ENCODE assay signal across 8 mouse cellular contexts in genomic region chr10:41519640-41520409, GRCm38 (mm10). TPM values are rescaled to one million over a fixed set of nuclear protein-coding genes. Genes with fewer than 3 reads are reported as not detected.
A peak's percentile ranks its signal among the peaks of the same experiment; 100 is the strongest.
DNase-seq lines count a peak whose midpoint lies in the region; ATAC-seq lines count a peak whose summit lies in the region.
"Had no signal": no experiment of that assay in that cellular context is flagged by ENCODE, and none has a peak within 500 bp of the region (broad histone marks: within the 10 kb centered on the region; RNA-seq: fewer than 3 reads in every experiment).

No protein-coding gene starts in this region.

- ATAC-seq in forebrain, embryonic 12.5 days (ENCODE audit: low FRiP score): peak; percentile 12; the same call in 1 of the 2 replicates
- peak; percentile 8; the same call in 1 of the 2 replicates for ATAC-seq in hindbrain, embryonic 11.5 days (ENCODE audit: low FRiP score)

- peaks cover 26% of the 10 kb centered on the region for H3K4me1 ChIP-seq in forebrain, embryonic 12.5 days
- no peaks in the 10 kb centered on the region; the same call in 1 of the 2 replicates for H3K4me1 ChIP-seq in hindbrain, embryonic 11.5 days (replicated peaks; ENCODE audit: control insufficient read depth, insufficient read depth, low read length)

- H3K27me3 ChIP-seq in forebrain, embryonic 12.5 days: no peaks in the 10 kb centered on the region
- no peaks in the 10 kb centered on the region for H3K27me3 ChIP-seq in hindbrain, embryonic 11.5 days (ENCODE audit: control insufficient read depth, insufficient read depth, low read length)

- under 1% methylated on average over 63 of the region's 65 CpGs for WGBS in forebrain, embryonic 12.5 days
- under 1% methylated on average over 52 of the region's 65 CpGs for WGBS in hindbrain, embryonic 11.5 days

- peaks cover 9% of the 10 kb centered on the region for H3K36me3 ChIP-seq in forebrain, embryonic 12.5 days (replicated peaks)
- H3K36me3 ChIP-seq in hindbrain, embryonic 11.5 days (ENCODE audit: control insufficient read depth, insufficient read depth, low read length): no peaks in the 10 kb centered on the region

- peak overlapping the region; percentile 95 for H3K4me3 ChIP-seq in forebrain, embryonic 12.5 days (replicated peaks)
- H3K4me3 ChIP-seq in hindbrain, embryonic 11.5 days (ENCODE audit: low read depth, low read length): peak overlapping the region; percentile 93

- peak overlapping the region; percentile 97 for H3K27ac ChIP-seq in forebrain, embryonic 12.5 days
- H3K27ac ChIP-seq in hindbrain, embryonic 11.5 days (ENCODE audit: low read depth, low read length): peak overlapping the region; percentile 87

- peak; percentile 46 for DNase-seq in ES-CJ7 (ENCODE audit: low read depth, low spot score)
- peak; percentile 75 for DNase-seq in adrenal gland, postnatal 10 days
- no peak for DNase-seq in hindbrain, embryonic 11.5 days (ENCODE audit: low spot score)
- DNase-seq in layer of hippocampus, adult 9-10 months (ENCODE audit: low spot score): peak; percentile 20
- peak; percentile 71 for DNase-seq in lung, postnatal 10 days
- DNase-seq in skeletal muscle tissue, adult 2 months (ENCODE audit: low read depth, low spot score): peak; percentile 32

- H3K9me3 ChIP-seq in forebrain, embryonic 12.5 days: no peaks in the 10 kb centered on the region
- H3K9me3 ChIP-seq in hindbrain, embryonic 11.5 days (ENCODE audit: control insufficient read depth, low read length): no peaks in the 10 kb centered on the region

- H3K9ac ChIP-seq in forebrain, embryonic 12.5 days: peak overlapping the region; percentile 89
- peak overlapping the region; percentile 73 for H3K9ac ChIP-seq in hindbrain, embryonic 11.5 days (ENCODE audit: low read depth, low read length)

- H3K4me2 ChIP-seq in forebrain, embryonic 12.5 days: peak overlapping the region; percentile 63
- peak overlapping the region; percentile 61 for H3K4me2 ChIP-seq in hindbrain, embryonic 11.5 days (replicated peaks; ENCODE audit: low read depth, low read length)

RNA-seq across cellular contexts. Expression of gene Cd164, which starts 0.6 kb away (rescaled TPM):
- total RNA-seq in adrenal gland, postnatal 10 days (2021): 100 to 1,000 TPM; 181 to 183 TPM
- 104 and 110 TPM in 2 replicates for polyA plus RNA-seq in forebrain, embryonic 12.5 days (2016; fragmentation: Nextera tagmentation; extraction: Ambion mirVana)
- 122 and 123 TPM in 2 replicates for polyA plus RNA-seq in hindbrain, embryonic 11.5 days (2014; fragmentation: Nextera tagmentation; extraction: Ambion mirVana)

RNA-seq across cellular contexts. Expression of gene Ppil6, which starts 29.6 kb away (rescaled TPM):
- total RNA-seq in adrenal gland, postnatal 10 days (2021): 1 to 10 TPM in 1 of 2 experiments, under 1 TPM in 1; 0.33 to 1.1 TPM
- polyA plus RNA-seq in forebrain, embryonic 12.5 days (2016; fragmentation: Nextera tagmentation; extraction: Ambion mirVana): 1.1 and 1.7 TPM in 2 replicates
- polyA plus RNA-seq in hindbrain, embryonic 11.5 days (2014; fragmentation: Nextera tagmentation; extraction: Ambion mirVana): 1.3 and 1.4 TPM in 2 replicates
- total RNA-seq: neutrophil, adult 5-6 weeks had no signal

RNA-seq across cellular contexts. Expression of gene Smpd2, which starts 29.7 kb away (rescaled TPM):
- total RNA-seq in adrenal gland, postnatal 10 days (2021): 10 to 100 TPM; 23.6 to 29.0 TPM
- 52.2 and 52.3 TPM in 2 replicates for polyA plus RNA-seq in forebrain, embryonic 12.5 days (2016; fragmentation: Nextera tagmentation; extraction: Ambion mirVana)
- polyA plus RNA-seq in hindbrain, embryonic 11.5 days (2014; fragmentation: Nextera tagmentation; extraction: Ambion mirVana): 45.9 and 47.6 TPM in 2 replicates

RNA-seq across cellular contexts. Expression of gene Mical1, which starts 43.7 kb away (rescaled TPM):
- total RNA-seq in adrenal gland, postnatal 10 days (2021): 10 to 100 TPM; 15.2 to 19.0 TPM
- 48.8 and 50.3 TPM in 2 replicates for polyA plus RNA-seq in forebrain, embryonic 12.5 days (2016; fragmentation: Nextera tagmentation; extraction: Ambion mirVana)
- 26.6 and 28.1 TPM in 2 replicates for polyA plus RNA-seq in hindbrain, embryonic 11.5 days (2014; fragmentation: Nextera tagmentation; extraction: Ambion mirVana)
